10 mouse cellular contexts compared by ENCODE assay signal in genomic region chr3:65517747-65518527, GRCm38 (mm10). TPM values are rescaled to one million over a fixed set of nuclear protein-coding genes. Genes with fewer than 3 reads are reported as not detected.
DNase-seq lines count a peak whose midpoint lies in the region; ATAC-seq and TF ChIP-seq lines count a peak whose summit lies in the region.
"Had no signal": no experiment of that assay in that cellular context is flagged by ENCODE, and none has a peak within 500 bp of the region (broad histone marks: within the 10 kb centered on the region; RNA-seq: fewer than 3 reads in every experiment).

No protein-coding gene starts in this region.

- H3K4me1 ChIP-seq in forebrain, embryonic 16.5 days (replicated peaks; ENCODE audit: control insufficient read depth, insufficient read depth, low read length) = peaks cover 5% of the 10 kb centered on the region; the same call in 1 of the 2 replicates
- H3K4me1 ChIP-seq in forebrain, embryonic 14.5 days (ENCODE audit: control insufficient read depth, insufficient read depth, low read length) = peaks cover 3% of the 10 kb centered on the region; the same call in 1 of the 2 replicates
- H3K4me1 ChIP-seq in liver, postnatal 0 days (ENCODE audit: insufficient read depth) = 0 out of 2 replicates have a peak, but pooled peaks cover 5% of the 10 kb centered on the region
- 0 out of 2 replicates have a peak, but pooled peaks cover 11% of the 10 kb centered on the region for H3K4me1 ChIP-seq in liver, embryonic 12.5 days
- peaks cover 4% of the 10 kb centered on the region for H3K4me1 ChIP-seq in intestine, embryonic 15.5 days (replicated peaks)
- peaks cover 9% of the 10 kb centered on the region for H3K4me1 ChIP-seq in spleen, adult 2 months (ENCODE audit: control insufficient read depth, insufficient read depth, insufficient read length)

- no peak overlapping the region for H3K27ac ChIP-seq in forebrain, embryonic 16.5 days (ENCODE audit: low read length)
- no peak overlapping the region for H3K27ac ChIP-seq in forebrain, embryonic 14.5 days (ENCODE audit: low read depth, low read length)
- peak overlapping the region; percentile 40; the same call in 1 of the 2 replicates for H3K27ac ChIP-seq in liver, postnatal 0 days (ENCODE audit: low read depth)
- no peak overlapping the region for H3K27ac ChIP-seq in liver, embryonic 12.5 days
- 0 out of 2 replicates have a peak overlapping the region, but pooled peaks have one; percentile 22 for H3K27ac ChIP-seq in intestine, embryonic 15.5 days
- peak overlapping the region; percentile 30; the same call in 1 of the 2 replicates for H3K27ac ChIP-seq in spleen, adult 2 months (ENCODE audit: insufficient read depth, low read length)
- H3K27ac ChIP-seq: neural tube, embryonic 13.5 days had no signal

- TF ChIP-seq EP300 in liver, postnatal 0 days (IDR thresholded peaks at IDR 0.05; ENCODE audit: low read depth) = no peak

- 39% methylated on average over 13 of the region's 13 CpGs for WGBS in forebrain, embryonic 16.5 days
- WGBS in forebrain, embryonic 14.5 days = 41% methylated on average over 13 of the region's 13 CpGs
- WGBS in liver, postnatal 0 days (ENCODE audit: insufficient replicate concordance) = 45% methylated on average over 13 of the region's 13 CpGs
- 57% methylated on average over 13 of the region's 13 CpGs for WGBS in liver, embryonic 12.5 days (ENCODE audit: insufficient replicate concordance)
- WGBS in intestine, embryonic 15.5 days = 45% methylated on average over 13 of the region's 13 CpGs
- WGBS in spleen, adult 2 months = 49% methylated on average over 13 of the region's 13 CpGs

- DNase-seq in forebrain, embryonic 14.5 days (ENCODE audit: low spot score) = no peak
- no peak for DNase-seq in liver, postnatal 0 days
- peak; percentile 11 to 40 for DNase-seq in spleen, adult 2 months (ENCODE audit: low read depth in 1 of 2, low spot score in 2 of 2)
- no peak for DNase-seq in kidney, adult 9 months
- no peak for DNase-seq in lung, postnatal 14 days
- DNase-seq: lung, adult 18-20 months had no signal

- no peaks in the 10 kb centered on the region for H3K9me3 ChIP-seq in forebrain, embryonic 16.5 days (ENCODE audit: control insufficient read depth, low read length)
- H3K9me3 ChIP-seq in forebrain, embryonic 14.5 days (replicated peaks; ENCODE audit: control insufficient read depth, low read length) = no peaks in the 10 kb centered on the region
- H3K9me3 ChIP-seq in liver, postnatal 0 days (ENCODE audit: low read length) = no peaks in the 10 kb centered on the region
- no peaks in the 10 kb centered on the region for H3K9me3 ChIP-seq in liver, embryonic 12.5 days (replicated peaks)
- H3K9me3 ChIP-seq in intestine, embryonic 15.5 days = no peaks in the 10 kb centered on the region
- H3K9me3 ChIP-seq: neural tube, embryonic 13.5 days had no signal

- TF ChIP-seq CTCF in liver, postnatal 0 days (IDR thresholded peaks at IDR 0.05; ENCODE audit: low read depth) = no peak
- TF ChIP-seq CTCF in spleen, adult 2 months (IDR thresholded peaks at IDR 0.05; ENCODE audit: extremely low read depth, insufficient read depth, insufficient read length, insufficient replicate concordance) = no peak

- no peaks in the 10 kb centered on the region for H3K27me3 ChIP-seq in forebrain, embryonic 16.5 days (replicated peaks; ENCODE audit: control insufficient read depth, insufficient read depth, low read length)
- no peaks in the 10 kb centered on the region for H3K27me3 ChIP-seq in forebrain, embryonic 14.5 days (replicated peaks; ENCODE audit: control insufficient read depth, insufficient read depth, low read length)
- no peaks in the 10 kb centered on the region for H3K27me3 ChIP-seq in liver, postnatal 0 days (ENCODE audit: insufficient read depth, low read length)
- H3K27me3 ChIP-seq in liver, embryonic 12.5 days (replicated peaks) = no peaks in the 10 kb centered on the region
- H3K27me3 ChIP-seq in intestine, embryonic 15.5 days (replicated peaks) = no peaks in the 10 kb centered on the region
- H3K27me3 ChIP-seq in spleen, adult 2 months (ENCODE audit: control insufficient read depth, insufficient read depth, low read length) = no peaks in the 10 kb centered on the region
- H3K27me3 ChIP-seq: neural tube, embryonic 13.5 days had no signal

- no peak overlapping the region for H3K4me3 ChIP-seq in forebrain, embryonic 16.5 days (replicated peaks; ENCODE audit: low read length)
- H3K4me3 ChIP-seq in forebrain, embryonic 14.5 days (ENCODE audit: low read depth, low read length) = no peak overlapping the region
- no peak overlapping the region for H3K4me3 ChIP-seq in liver, postnatal 0 days (ENCODE audit: low read depth, low read length)
- no peak overlapping the region for H3K4me3 ChIP-seq in liver, embryonic 12.5 days
- H3K4me3 ChIP-seq in intestine, embryonic 15.5 days (replicated peaks) = no peak overlapping the region
- peak overlapping the region; percentile 7; the same call in 1 of the 2 replicates for H3K4me3 ChIP-seq in spleen, adult 2 months (ENCODE audit: extremely low read depth, insufficient read depth, insufficient read length)
- H3K4me3 ChIP-seq: neural tube, embryonic 13.5 days had no signal

- no peaks in the 10 kb centered on the region for H3K36me3 ChIP-seq in forebrain, embryonic 16.5 days (ENCODE audit: control insufficient read depth, insufficient read depth)
- H3K36me3 ChIP-seq in forebrain, embryonic 14.5 days (ENCODE audit: control insufficient read depth, insufficient read depth, low read length) = no peaks in the 10 kb centered on the region
- no peaks in the 10 kb centered on the region for H3K36me3 ChIP-seq in liver, postnatal 0 days (replicated peaks; ENCODE audit: insufficient read depth, low read length)
- H3K36me3 ChIP-seq in liver, embryonic 12.5 days = no peaks in the 10 kb centered on the region
- H3K36me3 ChIP-seq in intestine, embryonic 15.5 days = no peaks in the 10 kb centered on the region
- H3K36me3 ChIP-seq in spleen, adult 2 months (ENCODE audit: control insufficient read depth, insufficient read depth, low read length) = no peaks in the 10 kb centered on the region
- H3K36me3 ChIP-seq: neural tube, embryonic 13.5 days had no signal

- H3K4me2 ChIP-seq in forebrain, embryonic 16.5 days (ENCODE audit: low read length) = peak overlapping the region; percentile 11; the same call in 1 of the 2 replicates
- H3K4me2 ChIP-seq in forebrain, embryonic 14.5 days (ENCODE audit: low read length) = no peak overlapping the region
- peak overlapping the region; percentile 33; the same call in 1 of the 2 replicates for H3K4me2 ChIP-seq in liver, postnatal 0 days (ENCODE audit: low read depth, low read length)
- no peak overlapping the region for H3K4me2 ChIP-seq in liver, embryonic 12.5 days
- H3K4me2 ChIP-seq in intestine, embryonic 15.5 days (replicated peaks) = peak overlapping the region; percentile 39; the same call in 1 of the 2 replicates
- H3K4me2 ChIP-seq: neural tube, embryonic 13.5 days had no signal

- no peak for TF ChIP-seq POLR2A in spleen, adult 2 months (IDR thresholded peaks at IDR 0.05; ENCODE audit: low read depth, low read length)

- ATAC-seq in forebrain, embryonic 16.5 days = no peak
- ATAC-seq in forebrain, embryonic 14.5 days = no peak
- peak; percentile 80 for ATAC-seq in liver, postnatal 0 days
- no peak for ATAC-seq in liver, embryonic 12.5 days
- peak; percentile 84 for ATAC-seq in intestine, embryonic 15.5 days

- H3K9ac ChIP-seq in forebrain, embryonic 16.5 days (replicated peaks; ENCODE audit: low read depth, low read length) = no peak overlapping the region
- H3K9ac ChIP-seq in forebrain, embryonic 14.5 days (ENCODE audit: low read length) = no peak overlapping the region
- H3K9ac ChIP-seq in liver, postnatal 0 days (replicated peaks) = no peak overlapping the region
- H3K9ac ChIP-seq in liver, embryonic 12.5 days = no peak overlapping the region
- H3K9ac ChIP-seq in intestine, embryonic 15.5 days = no peak overlapping the region
- H3K9ac ChIP-seq: neural tube, embryonic 13.5 days had no signal

RNA-seq across cellular contexts. Expression of gene Tiparp, which starts 10.3 kb away (rescaled TPM):
- 33.9 and 41.4 TPM in 2 replicates for polyA plus RNA-seq in forebrain, embryonic 16.5 days (2015; fragmentation: Nextera tagmentation; extraction: Ambion mirVana)
- polyA plus RNA-seq in forebrain, embryonic 14.5 days (2014; fragmentation: Nextera tagmentation; extraction: Ambion mirVana) = 33.6 and 36.0 TPM in 2 replicates
- polyA plus RNA-seq in liver, postnatal 0 days (2015; fragmentation: Nextera tagmentation; extraction: Ambion mirVana) = 7.4 and 7.5 TPM in 2 replicates
- 9.4 and 10.2 TPM in 2 replicates for polyA plus RNA-seq in liver, embryonic 12.5 days (2016; fragmentation: Nextera tagmentation; extraction: Ambion mirVana)
- polyA plus RNA-seq in intestine, embryonic 15.5 days (2015; fragmentation: Nextera tagmentation; extraction: Ambion mirVana) = 39.0 and 45.6 TPM in 2 replicates
- polyA plus RNA-seq in spleen, adult 2 months (2012; rRNA removed) = 1.8 and 2.4 TPM in 2 replicates

Comparison
In these comparisons a context has a peak if more than half of its experiments do, and no peak if none do; other contexts are left out.
1. ATAC-seq: peak in liver, postnatal 0 days (single experiment) and intestine, embryonic 15.5 days (single experiment); none in forebrain, embryonic 16.5 days (single experiment), forebrain, embryonic 14.5 days (single experiment) and liver, embryonic 12.5 days (single experiment).
2. H3K27ac ChIP-seq: peak in liver, postnatal 0 days (single experiment), intestine, embryonic 15.5 days (single experiment) and spleen, adult 2 months (single experiment); none in forebrain, embryonic 16.5 days (single experiment), forebrain, embryonic 14.5 days (single experiment) and liver, embryonic 12.5 days (single experiment).
3. H3K4me2 ChIP-seq: peak in forebrain, embryonic 16.5 days (single experiment), liver, postnatal 0 days (single experiment) and intestine, embryonic 15.5 days (single experiment); none in forebrain, embryonic 14.5 days (single experiment) and liver, embryonic 12.5 days (single experiment).
4. DNase-seq: peak in spleen, adult 2 months (2 of 2); none in forebrain, embryonic 14.5 days (single experiment), liver, postnatal 0 days (single experiment), kidney, adult 9 months (single experiment) and lung, postnatal 14 days (single experiment).